Mouse (Mus musculus) midbrain, embryonic 16.5 days (tissue): ENCODE measurements around the gene Gm20521. TPM values are rescaled to one million over a fixed set of nuclear protein-coding genes. Genes with fewer than 3 reads are reported as not detected.

Source experiments
- ATAC-seq: fragments of 200-750 bp; cut with Nextera tagmentation; 2 replicates; pipeline ENCODE4 v1.8.0; 2017; ENCODE audit warnings: moderate TSS enrichment
- H3K27ac ChIP-seq: fragments of 300-500 bp; sonication (generic); 2 replicates; pipeline ENCODE4 v1.5.1; 2014; ENCODE audit warnings: mild to moderate bottlenecking, low read length, mixed read lengths
- H3K27me3 ChIP-seq: fragments of 300-500 bp; sonication (generic); 2 replicates; pipeline ENCODE4 v1.6.1; 2014; ENCODE audit warnings: low read depth, low read length, mixed read lengths; ENCODE audit not compliant: control insufficient read depth, insufficient read depth
- H3K36me3 ChIP-seq: fragments of 300-500 bp; sonication (generic); 2 replicates; pipeline ENCODE4 v1.6.1; 2014; ENCODE audit warnings: mild to moderate bottlenecking, low read length, moderate library complexity, mixed read lengths; ENCODE audit not compliant: control insufficient read depth, insufficient read depth
- H3K4me1 ChIP-seq: fragments of 300-500 bp; sonication (generic); 2 replicates; pipeline ENCODE4 v1.6.1; 2014; ENCODE audit warnings: mild to moderate bottlenecking, low read length, mixed read lengths; ENCODE audit not compliant: control insufficient read depth, insufficient read depth
- H3K4me2 ChIP-seq: fragments of 300-500 bp; sonication (generic); 2 replicates; pipeline ENCODE4 v1.6.1; 2014; ENCODE audit warnings: mild to moderate bottlenecking, low read length, mixed read lengths
- H3K4me3 ChIP-seq: fragments of 300-500 bp; sonication (generic); 2 replicates; pipeline ENCODE4 v1.5.1; 2014; ENCODE audit warnings: low read depth, mild to moderate bottlenecking, low read length, moderate library complexity, mixed read lengths
- H3K9ac ChIP-seq: fragments of 300-500 bp; sonication (generic); 2 replicates; pipeline ENCODE4 v1.6.1; 2014; ENCODE audit warnings: low read depth, low read length, mixed read lengths
- H3K9me3 ChIP-seq: fragments of 300-500 bp; sonication (generic); replicated peaks from 2 replicates; pipeline ENCODE4 v1.6.1; 2014; ENCODE audit warnings: mild to moderate bottlenecking, low read length, mixed read lengths; ENCODE audit not compliant: control insufficient read depth, poor library complexity, severe bottlenecking
- WGBS: fragments of 180-500 bp; shearing (Covaris S2); extraction: QIAGEN DNeasy Blood & Tissue Kit; methylation state at CpG from one replicate; pipeline ENCODE4 v1.1.7; 2014; 5-methylcytosine and 5-hydroxymethylcytosine counted together
- polyA plus RNA-seq: library from polyadenylated mRNA; unstranded; fragments of >200 nt; fragmentation: Nextera tagmentation; extraction: Ambion mirVana; gene quantifications from 2 replicates; pipeline ENCODE4 v1.2.1, GENCODE M21; 2015

Gene Gm20521
- polyA plus RNA-seq, 1 experiment from 2014 or later, result not detected

- no peak overlapping the region for H3K4me2 ChIP-seq
- H3K27ac ChIP-seq, result no peak overlapping the region
- WGBS, result 80% methylated on average over 15 of the region's 15 CpGs
- H3K9ac ChIP-seq, result no peak overlapping the region
- no peak overlapping the region for H3K4me3 ChIP-seq
- no peaks in the 10 kb centered on the region for H3K9me3 ChIP-seq
- H3K36me3 ChIP-seq, result no peaks in the 10 kb centered on the region
- H3K27me3 ChIP-seq, result no peaks in the 10 kb centered on the region
- no peak for ATAC-seq
- no peaks in the 10 kb centered on the region for H3K4me1 ChIP-seq
Observed at GRCm38 (mm10) chr14:54938431-54939219, 55.4 kb downstream of the Gm20521 start.

- H3K4me3 ChIP-seq, result no peak overlapping the region
- no peak for ATAC-seq
- H3K9ac ChIP-seq, result no peak overlapping the region
- H3K4me1 ChIP-seq, result no peaks in the 10 kb centered on the region
- no peaks in the 10 kb centered on the region for H3K27me3 ChIP-seq
- H3K9me3 ChIP-seq, result no peaks in the 10 kb centered on the region
- no peak overlapping the region for H3K27ac ChIP-seq
- H3K36me3 ChIP-seq, result no peaks in the 10 kb centered on the region
- 57% methylated on average over 12 of the region's 12 CpGs for WGBS
- no peak overlapping the region for H3K4me2 ChIP-seq
Observed at GRCm38 (mm10) chr14:54939434-54940175, 56.4 kb downstream of the Gm20521 start.

- Histone ChIP-seq H3K4me1 (no peaks in the 10 kb centered on the region), H3K4me3 (no peak overlapping the region), H3K9ac (no peak overlapping the region), H3K27ac (no peak overlapping the region), H3K4me2 (no peak overlapping the region), H3K27me3 (no peaks in the 10 kb centered on the region), H3K9me3 (no peaks in the 10 kb centered on the region), H3K36me3 (no peaks in the 10 kb centered on the region)
- 86% methylated on average over 3 of the region's 3 CpGs for WGBS
- no peak for ATAC-seq
Observed at GRCm38 (mm10) chr14:54940176-54940530, 56.9 kb downstream of the Gm20521 start.

GRCm38 (mm10) chr14:54941024-54941978, 58.1 kb downstream of the Gm20521 start:
- Histone ChIP-seq H3K4me3 (no peak overlapping the region), H3K27me3 (no peaks in the 10 kb centered on the region), H3K27ac (no peak overlapping the region), H3K9ac (no peak overlapping the region), H3K9me3 (no peaks in the 10 kb centered on the region), H3K36me3 (no peaks in the 10 kb centered on the region), H3K4me1 (no peaks in the 10 kb centered on the region), H3K4me2 (no peak overlapping the region)
- WGBS, result 68% methylated on average over 13 of the region's 13 CpGs
- no peak for ATAC-seq

- H3K9ac ChIP-seq, result no peak overlapping the region
Observed at GRCm38 (mm10) chr14:54942479-54942878, 59.2 kb downstream of the Gm20521 start.

GRCm38 (mm10) chr14:54943971-54944370, 60.7 kb downstream of the Gm20521 start:
- H3K27me3 ChIP-seq, result no peaks in the 10 kb centered on the region
- H3K4me3 ChIP-seq, result no peak overlapping the region
- no peaks in the 10 kb centered on the region for H3K36me3 ChIP-seq
- H3K4me2 ChIP-seq, result no peak overlapping the region
- no peak overlapping the region for H3K27ac ChIP-seq
- WGBS, result 93% methylated on average over 7 of the region's 7 CpGs
- ATAC-seq, result no peak
- no peaks in the 10 kb centered on the region for H3K4me1 ChIP-seq
- H3K9ac ChIP-seq, result no peak overlapping the region
- no peaks in the 10 kb centered on the region for H3K9me3 ChIP-seq

More at GRCm38 (mm10) chr14:54942479-54942878, 59.2 kb downstream of the Gm20521 start:
- H3K4me3 ChIP-seq, result no peak overlapping the region
- no peak overlapping the region for H3K27ac ChIP-seq
- no peaks in the 10 kb centered on the region for H3K27me3 ChIP-seq
- WGBS, result 87% methylated on average over 8 of the region's 8 CpGs
- ATAC-seq, result no peak
- H3K9me3 ChIP-seq, result no peaks in the 10 kb centered on the region
- H3K4me2 ChIP-seq, result no peak overlapping the region
- no peaks in the 10 kb centered on the region for H3K36me3 ChIP-seq
- no peaks in the 10 kb centered on the region for H3K4me1 ChIP-seq

- ATAC-seq, result no peak
- 76% methylated on average over 2 of the region's 2 CpGs for WGBS
- H3K36me3 ChIP-seq, result no peaks in the 10 kb centered on the region
Observed at GRCm38 (mm10) chr14:54944939-54945338, 61.7 kb downstream of the Gm20521 start.

GRCm38 (mm10) chr14:54945975-54946704, 62.9 kb downstream of the Gm20521 start:
- no peak overlapping the region for H3K27ac ChIP-seq
- H3K9me3 ChIP-seq, result no peaks in the 10 kb centered on the region
- H3K9ac ChIP-seq, result no peak overlapping the region
- H3K4me3 ChIP-seq, result no peak overlapping the region
- ATAC-seq, result no peak
- no peaks in the 10 kb centered on the region for H3K4me1 ChIP-seq
- no peak overlapping the region for H3K4me2 ChIP-seq
- no peaks in the 10 kb centered on the region for H3K36me3 ChIP-seq
- no peaks in the 10 kb centered on the region for H3K27me3 ChIP-seq
- WGBS, result 82% methylated on average over 19 of the region's 19 CpGs

More at GRCm38 (mm10) chr14:54944939-54945338, 61.7 kb downstream of the Gm20521 start:
- H3K27me3 ChIP-seq, result no peaks in the 10 kb centered on the region
- H3K27ac ChIP-seq, result no peak overlapping the region
- no peaks in the 10 kb centered on the region for H3K9me3 ChIP-seq
- no peaks in the 10 kb centered on the region for H3K4me1 ChIP-seq
- no peak overlapping the region for H3K9ac ChIP-seq
- no peak overlapping the region for H3K4me2 ChIP-seq
- no peak overlapping the region for H3K4me3 ChIP-seq
